Mouse (Mus musculus) liver, embryonic 11.5 days (tissue): Measurements from ENCODE around the gene Lrg1. TPM values are rescaled to one million over a fixed set of nuclear protein-coding genes. Genes with fewer than 3 reads are reported as not detected.

Experiments
- ATAC-seq: fragments of 200-750 bp; cut with Nextera tagmentation; replicated peaks from 2 replicates; pipeline ENCODE4 v1.8.0; 2017; ENCODE audit warnings: moderate number of reproducible peaks, mild to moderate bottlenecking, moderate TSS enrichment, moderate library complexity; ENCODE audit not compliant: low FRiP score
- DNase-seq: peaks from one replicate; pipeline ENCODE4 v3.0.0-alpha.2; 2017; ENCODE audit warnings: low spot score
- H3K27ac ChIP-seq: fragments of 300-500 bp; sonication (generic); 2 replicates; pipeline ENCODE4 v1.5.1; 2014; ENCODE audit warnings: mild to moderate bottlenecking, low read depth, low read length, control low read depth
- H3K27me3 ChIP-seq: fragments of 300-500 bp; sonication (generic); replicated peaks from 2 replicates; pipeline ENCODE4 v1.6.1; 2014; ENCODE audit warnings: low read length, mixed read lengths; ENCODE audit not compliant: control insufficient read depth, insufficient read depth
- H3K36me3 ChIP-seq: fragments of 300-500 bp; sonication (generic); 2 replicates; pipeline ENCODE4 v1.6.1; 2014; ENCODE audit warnings: mild to moderate bottlenecking, low read length, moderate library complexity, mixed read lengths; ENCODE audit not compliant: control insufficient read depth, insufficient read depth
- H3K4me1 ChIP-seq: fragments of 300-500 bp; sonication (generic); replicated peaks from 2 replicates; pipeline ENCODE4 v1.6.1; 2014; ENCODE audit warnings: low read length, mixed read lengths; ENCODE audit not compliant: control insufficient read depth, insufficient read depth
- H3K4me2 ChIP-seq: fragments of 300-500 bp; sonication (generic); 2 replicates; pipeline ENCODE4 v1.6.1; 2014; ENCODE audit warnings: mild to moderate bottlenecking, control low read depth, moderate library complexity
- H3K4me3 ChIP-seq: fragments of 300-500 bp; sonication (generic); 2 replicates; pipeline ENCODE4 v1.5.1; 2014; ENCODE audit warnings: low read depth, low read length, control low read depth
- H3K9ac ChIP-seq: fragments of 300-500 bp; sonication (generic); 2 replicates; pipeline ENCODE4 v1.6.1; 2014; ENCODE audit warnings: low read depth, low read length, control low read depth
- H3K9me3 ChIP-seq: fragments of 300-500 bp; sonication (generic); 2 replicates; pipeline ENCODE4 v1.6.1; 2016; ENCODE audit warnings: low read length, inconsistent platforms, mixed read lengths; ENCODE audit not compliant: control insufficient read depth
- WGBS: fragments of 180-500 bp; shearing (Covaris S2); extraction: QIAGEN DNeasy Blood & Tissue Kit; methylation state at CpG from one replicate; pipeline ENCODE4 v1.1.7; 2014; 5-methylcytosine and 5-hydroxymethylcytosine counted together
- polyA plus RNA-seq: library from polyadenylated mRNA; unstranded; fragments of >200 nt; fragmentation: Nextera tagmentation; extraction: Ambion mirVana; gene quantifications from 2 replicates; pipeline ENCODE4 v1.2.1, GENCODE M21; 2014

The Lrg1 gene
- polyA plus RNA-seq, 1 experiment from 2014 or later = 0.23 TPM

DNA sequence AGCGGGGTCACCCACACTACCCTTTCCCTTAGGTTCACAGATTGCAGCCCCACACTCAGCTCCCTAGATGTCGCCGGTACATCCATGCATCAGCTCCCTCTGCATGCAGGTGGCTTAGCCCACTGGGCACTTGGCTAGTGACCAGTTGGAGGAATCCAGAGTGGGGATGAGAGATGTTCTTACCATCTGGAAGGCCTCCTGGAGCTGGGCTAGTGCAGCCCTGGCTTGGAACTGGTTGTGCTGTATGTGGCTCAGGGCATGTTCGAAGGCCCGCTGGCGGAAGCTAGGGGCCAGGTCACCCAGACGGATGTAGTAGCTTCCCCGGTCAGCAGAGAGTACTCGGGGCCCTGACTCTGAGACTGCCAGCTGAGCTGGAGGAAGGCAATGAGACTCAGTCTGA is 18.9 kb downstream of the Lrg1 start:
- H3K4me3 ChIP-seq = no peak overlapping the region
- no peak for ATAC-seq
- no peak overlapping the region for H3K9ac ChIP-seq
- H3K4me2 ChIP-seq = no peak overlapping the region
- WGBS = 93% methylated on average over 9 of the region's 9 CpGs
- H3K36me3 ChIP-seq = peaks cover 37% of the 10 kb centered on the region
- H3K4me1 ChIP-seq = no peaks in the 10 kb centered on the region
- no peaks in the 10 kb centered on the region for H3K9me3 ChIP-seq
- H3K27me3 ChIP-seq = no peaks in the 10 kb centered on the region
- no peak for DNase-seq
- no peak overlapping the region for H3K27ac ChIP-seq

GRCm38 (mm10) chr17:56102158-56102557 is 19.6 kb downstream of the Lrg1 start:
- WGBS = 82% methylated on average over 5 of the region's 5 CpGs
- Histone ChIP-seq H3K4me3 (no peak overlapping the region), H3K9ac (no peak overlapping the region), H3K27me3 (no peaks in the 10 kb centered on the region), H3K36me3 (peaks cover 45% of the 10 kb centered on the region), H3K4me1 (no peaks in the 10 kb centered on the region), H3K9me3 (no peaks in the 10 kb centered on the region), H3K4me2 (no peak overlapping the region), H3K27ac (no peak overlapping the region)
- DNase-seq = no peak
- no peak for ATAC-seq

- Histone ChIP-seq H3K27me3 (no peaks in the 10 kb centered on the region), H3K36me3 (peaks cover 55% of the 10 kb centered on the region), H3K4me1 (no peaks in the 10 kb centered on the region), H3K9me3 (no peaks in the 10 kb centered on the region), H3K4me3 (no peak overlapping the region), H3K4me2 (no peak overlapping the region), H3K9ac (no peak overlapping the region), H3K27ac (no peak overlapping the region)
- 88% methylated on average over 3 of the region's 3 CpGs for WGBS
- DNase-seq (no peak), ATAC-seq (no peak)
Measured at GRCm38 (mm10) chr17:56100811-56101210, 21.0 kb downstream of the Lrg1 start.

DNA sequence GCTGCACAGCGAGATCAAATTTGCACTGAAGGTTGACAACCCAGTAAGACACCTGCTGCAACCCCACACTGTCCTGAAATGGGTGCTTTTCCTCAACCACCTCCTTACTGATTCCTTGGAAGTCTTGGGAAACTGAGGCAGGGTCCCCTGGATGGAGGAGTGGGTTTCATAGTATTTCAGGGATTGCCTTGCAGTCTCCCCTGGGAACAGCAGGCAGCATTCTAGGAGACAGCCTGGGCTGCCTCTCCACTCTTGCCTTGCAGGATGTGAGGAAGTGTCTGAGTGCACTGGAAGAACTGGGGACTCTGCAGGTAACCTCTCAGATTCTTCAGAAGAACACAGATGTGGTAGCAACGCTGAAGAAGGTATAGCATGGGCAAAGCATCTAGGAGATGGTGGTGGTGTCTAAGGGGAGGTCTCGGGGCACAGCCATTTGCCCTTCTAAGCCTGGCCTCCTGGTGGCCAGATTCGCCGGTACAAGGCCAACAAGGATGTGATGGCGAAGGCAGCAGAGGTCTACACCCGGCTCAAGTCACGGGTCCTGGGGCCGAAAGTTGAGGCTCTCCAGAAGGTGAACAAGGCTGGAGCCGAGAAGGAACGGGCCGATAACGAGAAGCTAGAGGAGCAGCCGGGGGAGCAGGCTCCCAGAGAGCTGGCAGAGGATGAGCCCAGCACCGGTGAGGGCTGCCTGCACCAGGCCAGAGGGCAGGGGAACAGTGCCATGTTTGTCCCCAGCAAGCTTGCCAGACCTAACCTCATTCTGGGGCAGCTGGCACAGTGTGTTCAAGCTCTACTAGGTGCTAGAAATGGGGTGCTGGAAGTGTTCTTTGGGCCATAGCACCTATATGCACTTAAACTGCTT is 22.9 kb downstream of the Lrg1 start:
- H3K9me3 ChIP-seq = no peaks in the 10 kb centered on the region
- 0 out of 2 replicates have a peak, but pooled peaks have one; percentile 19 for ATAC-seq
- no peak overlapping the region for H3K9ac ChIP-seq
- no peak overlapping the region for H3K4me2 ChIP-seq
- WGBS = 87% methylated on average over 15 of the region's 15 CpGs
- no peaks in the 10 kb centered on the region for H3K27me3 ChIP-seq
- H3K36me3 ChIP-seq = peaks cover 59% of the 10 kb centered on the region
- H3K27ac ChIP-seq = no peak overlapping the region
- no peak for DNase-seq
- H3K4me3 ChIP-seq = no peak overlapping the region
- no peaks in the 10 kb centered on the region for H3K4me1 ChIP-seq

- no peak overlapping the region for H3K27ac ChIP-seq
- peaks cover 62% of the 10 kb centered on the region for H3K36me3 ChIP-seq
- WGBS = 89% methylated on average over 8 of the region's 8 CpGs
- ATAC-seq (no peak), DNase-seq (no peak)
- H3K9me3 ChIP-seq = no peaks in the 10 kb centered on the region
- H3K4me2 ChIP-seq = no peak overlapping the region
- no peaks in the 10 kb centered on the region for H3K4me1 ChIP-seq
- no peaks in the 10 kb centered on the region for H3K27me3 ChIP-seq
- no peak overlapping the region for H3K4me3 ChIP-seq
- H3K9ac ChIP-seq = no peak overlapping the region
Measured at GRCm38 (mm10) chr17:56098180-56098579, 23.6 kb downstream of the Lrg1 start.

GRCm38 (mm10) chr17:56096883-56097282 is 24.9 kb downstream of the Lrg1 start:
- H3K27ac ChIP-seq = no peak overlapping the region
- WGBS = 88% methylated on average over 12 of the region's 12 CpGs
- no peak overlapping the region for H3K4me2 ChIP-seq
- no peaks in the 10 kb centered on the region for H3K27me3 ChIP-seq
- no peak for ATAC-seq
- peaks cover 55% of the 10 kb centered on the region for H3K36me3 ChIP-seq
- H3K9me3 ChIP-seq = no peaks in the 10 kb centered on the region
- DNase-seq = no peak
- H3K9ac ChIP-seq = no peak overlapping the region
- no peak overlapping the region for H3K4me3 ChIP-seq
- H3K4me1 ChIP-seq = no peaks in the 10 kb centered on the region

DNA sequence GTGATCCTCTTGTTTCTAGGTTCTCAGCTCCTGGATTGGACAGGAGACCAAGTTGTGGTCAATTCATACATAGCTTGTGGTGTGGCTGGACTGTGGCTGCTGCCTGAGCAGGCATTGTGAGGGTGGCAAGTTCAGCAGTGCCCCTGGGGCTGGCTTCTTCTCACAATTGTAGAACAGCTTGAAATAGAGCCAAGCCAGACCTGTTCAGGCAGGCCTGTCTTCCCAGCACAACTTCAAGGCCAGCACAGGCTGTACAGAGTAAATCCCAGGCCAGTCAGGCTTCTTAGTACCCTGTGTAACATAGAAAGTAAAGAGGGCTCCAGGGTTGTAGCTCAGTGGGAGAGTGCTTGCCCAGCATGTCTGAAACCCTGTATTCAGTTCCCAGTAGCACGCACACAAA is 29.0 kb downstream of the Lrg1 start:
- no peaks in the 10 kb centered on the region for H3K27me3 ChIP-seq
- H3K9me3 ChIP-seq = no peaks in the 10 kb centered on the region
- 100% methylated on average over 1 of the region's 1 CpGs for WGBS
- H3K9ac ChIP-seq = no peak overlapping the region
- H3K4me2 ChIP-seq = no peak overlapping the region
- no peak overlapping the region for H3K27ac ChIP-seq
- H3K4me3 ChIP-seq = no peak overlapping the region
- no peaks in the 10 kb centered on the region for H3K4me1 ChIP-seq
- H3K36me3 ChIP-seq = peaks cover 28% of the 10 kb centered on the region
- ATAC-seq = no peak
- DNase-seq = no peak

DNA sequence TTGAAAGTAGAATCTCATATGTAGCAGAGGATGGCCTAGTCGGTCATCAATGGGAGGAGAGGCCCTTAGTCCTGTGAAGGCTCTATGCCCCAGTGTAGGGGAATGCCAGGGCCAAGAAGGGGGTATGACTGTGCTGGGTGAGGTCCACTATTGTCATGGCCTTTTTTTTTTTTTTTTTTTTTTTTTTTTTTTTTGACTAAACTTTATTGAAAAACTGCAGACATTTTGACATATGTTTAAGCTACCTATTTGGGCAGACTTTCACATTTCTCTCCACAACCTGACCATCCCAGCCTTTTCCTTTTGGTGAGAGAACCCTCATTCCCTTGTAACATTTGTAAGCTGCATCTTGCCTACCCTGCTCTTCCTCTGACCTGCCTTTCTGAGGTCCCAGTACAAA is 29.5 kb downstream of the Lrg1 start:
- Histone ChIP-seq H3K4me1 (no peaks in the 10 kb centered on the region), H3K9ac (no peak overlapping the region), H3K9me3 (no peaks in the 10 kb centered on the region), H3K4me3 (no peak overlapping the region), H3K27ac (no peak overlapping the region), H3K4me2 (no peak overlapping the region), H3K36me3 (peaks cover 23% of the 10 kb centered on the region), H3K27me3 (no peaks in the 10 kb centered on the region)
- WGBS = 75% methylated on average over 1 of the region's 1 CpGs
- ATAC-seq (no peak), DNase-seq (no peak)
